Mouse (Mus musculus) heart, postnatal 25 days (tissue): ENCODE measurements at regions not wholly inside any gene's neighbourhood (a gene's known extent, or its start where the extent isn't known, plus 50 kb on each side); places are given as distances from the start of the nearest gene placed in this dataset.

ENCODE experiments used
- DNase-seq: peaks from one replicate; pipeline ENCODE4 v3.0.0; 2022; ENCODE audit warnings: low spot score
- intact Hi-C: fragments of 180-260 bp; cut with DNase I; formaldehyde crosslinking; loops from one replicate; pipeline ENCODE4 v1.15.1; 2025

DNA sequence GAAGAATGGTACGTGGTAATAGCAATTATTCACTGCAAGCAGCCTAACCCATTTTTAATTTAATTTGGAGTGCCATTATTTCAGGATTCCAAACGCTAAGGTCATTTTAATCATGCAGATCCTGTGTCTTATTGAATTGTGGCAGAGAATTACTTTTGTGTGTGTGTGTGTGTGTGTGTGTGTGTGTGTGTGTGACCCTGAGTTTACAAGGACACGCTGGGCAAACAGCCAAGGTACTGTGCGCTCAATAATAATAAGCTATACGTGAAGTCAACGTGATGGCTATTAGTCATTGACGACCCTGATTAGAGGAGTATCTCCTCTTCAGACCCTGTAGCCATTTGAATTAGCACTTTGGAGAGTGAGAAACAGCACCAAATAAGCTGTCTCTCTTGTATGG is 144.1 kb downstream of the Klf7 start:
- no peak for DNase-seq

GRCm38 (mm10) chr1:63977302-63977888 is 144.7 kb downstream of the Klf7 start:
- intact Hi-C loops, result no loop called here
- DNase-seq, result no peak

More for the DNA sequence above, 144.1 kb downstream of the Klf7 start:
- intact Hi-C loops, result no loop called here

DNA sequence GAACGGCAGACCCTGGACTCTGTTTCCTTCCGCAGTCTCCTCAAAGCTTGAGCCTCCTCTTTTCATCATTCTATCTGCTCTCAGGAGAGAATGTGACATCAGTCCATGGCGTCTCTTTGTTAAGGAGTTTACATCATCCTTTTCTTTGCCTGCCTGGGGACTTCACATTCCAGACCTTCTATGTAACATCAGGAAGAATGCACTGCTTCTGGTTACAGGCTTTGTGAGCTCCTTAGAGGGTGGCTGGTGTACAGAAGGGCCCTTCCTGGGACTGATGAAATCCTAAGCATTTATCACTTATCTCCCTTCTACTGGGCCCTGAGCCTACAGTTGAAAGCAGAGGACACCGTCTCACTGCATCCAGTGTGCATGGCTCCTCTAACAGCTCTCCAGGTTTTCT is 145.2 kb downstream of the Klf7 start:
- intact Hi-C loops, result no loop called here
- DNase-seq, result no peak

DNA sequence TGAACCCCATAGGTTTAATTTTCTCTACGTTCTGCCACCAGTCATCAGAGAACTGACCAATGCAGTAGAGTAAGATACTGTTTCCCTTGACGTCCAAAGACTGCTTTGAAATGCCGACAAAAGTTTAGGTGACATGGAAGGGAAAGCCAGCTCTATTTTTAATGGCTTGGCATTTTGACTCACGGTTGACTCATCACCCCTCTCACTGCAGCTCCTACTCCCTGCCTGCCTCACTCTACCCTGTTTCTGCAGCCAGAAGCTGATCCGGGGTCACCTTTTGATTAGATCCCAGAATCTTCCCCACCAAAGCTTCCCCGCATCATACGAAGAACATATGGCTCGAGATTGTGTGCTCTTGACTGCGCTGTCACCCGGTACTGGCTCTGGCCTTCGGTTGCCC is 154.2 kb downstream of the Klf7 start:
- intact Hi-C loops, result no loop called here
- no peak for DNase-seq

- intact Hi-C loops, result no loop called here
- DNase-seq, result no peak
Observed at GRCm38 (mm10) chr1:63965446-63965845, 156.6 kb downstream of the Klf7 start.

- DNase-seq, result no peak
- intact Hi-C loops, result no loop called here
Observed at GRCm38 (mm10) chr1:63964519-63964918, 157.6 kb downstream of the Klf7 start.

- intact Hi-C loops, result loop anchor here (10.0 kb wide), 1 partner anchor 291 kb away; no protein-coding TSS in a partner anchor
- DNase-seq, result no peak
Observed at GRCm38 (mm10) chr1:63955701-63956355, 166.3 kb downstream of the Klf7 start.

GRCm38 (mm10) chr1:63954876-63955513 is 167.1 kb downstream of the Klf7 start:
- DNase-seq, result no peak
- intact Hi-C loops, result loop anchor here (5.0 to 10.0 kb wide), 4 partner anchors 37 to 347 kb away; no protein-coding TSS in a partner anchor

GRCm38 (mm10) chr1:63954172-63954571 is 167.9 kb downstream of the Klf7 start:
- intact Hi-C loops, result loop anchor here (5.0 to 10.0 kb wide), 4 partner anchors 38 to 348 kb away; no protein-coding TSS in a partner anchor
- DNase-seq, result no peak

- peak; percentile 23 for DNase-seq
- intact Hi-C loops, result loop anchor here (1.0 to 10.0 kb wide), 6 partner anchors 39 to 492 kb away; no protein-coding TSS in a partner anchor
Observed at GRCm38 (mm10) chr1:63953229-63953883, 168.7 kb downstream of the Klf7 start.

DNA sequence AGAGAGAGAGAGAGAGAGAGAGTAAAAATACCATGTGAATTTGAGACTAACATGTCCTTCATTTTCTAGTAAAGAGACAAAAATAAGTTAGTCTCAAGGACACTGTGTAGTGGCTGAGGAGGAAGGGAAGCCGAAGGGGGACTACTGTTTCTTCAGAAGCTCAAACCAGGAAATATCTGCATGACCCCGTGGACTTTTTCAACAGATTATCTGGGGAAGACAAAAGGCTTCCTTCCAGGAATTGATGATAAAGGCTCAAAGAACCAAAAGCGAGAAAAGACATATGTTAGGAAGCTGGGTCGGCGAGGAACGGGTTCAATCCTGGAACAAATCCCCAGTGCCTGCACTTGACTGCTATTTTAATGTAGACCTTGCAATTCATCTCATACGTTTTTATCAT is 170.4 kb downstream of the Klf7 start:
- no peak for DNase-seq
- intact Hi-C loops, result loop anchor here (2.0 to 10.0 kb wide), 5 partner anchors 41 to 351 kb away; no protein-coding TSS in a partner anchor

DNA sequence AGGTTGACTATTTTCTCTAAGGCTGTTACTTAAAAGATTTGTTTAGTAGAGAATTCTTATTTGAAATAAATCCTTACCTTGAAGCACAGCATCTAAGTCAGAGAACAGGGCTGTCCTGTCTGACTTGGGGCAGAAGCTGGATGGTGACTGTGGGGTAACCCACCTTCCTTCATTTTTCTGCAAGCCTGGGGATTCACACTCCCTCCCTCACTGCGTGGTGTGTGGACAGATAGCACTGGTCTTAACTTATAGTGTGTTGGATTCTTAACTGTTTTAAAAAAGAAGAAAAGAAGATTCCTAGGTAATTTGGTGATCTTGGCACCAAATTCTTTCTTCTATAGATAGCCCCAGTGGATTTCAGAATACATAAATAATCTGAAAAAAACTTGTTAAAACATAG is 174.8 kb downstream of the Klf7 start:
- intact Hi-C loops, result no loop called here

GRCm38 (mm10) chr1:63946834-63947233 is 175.2 kb downstream of the Klf7 start:
- DNase-seq, result no peak
- intact Hi-C loops, result no loop called here

More for the DNA sequence above, 174.8 kb downstream of the Klf7 start:
- DNase-seq, result no peak

DNA sequence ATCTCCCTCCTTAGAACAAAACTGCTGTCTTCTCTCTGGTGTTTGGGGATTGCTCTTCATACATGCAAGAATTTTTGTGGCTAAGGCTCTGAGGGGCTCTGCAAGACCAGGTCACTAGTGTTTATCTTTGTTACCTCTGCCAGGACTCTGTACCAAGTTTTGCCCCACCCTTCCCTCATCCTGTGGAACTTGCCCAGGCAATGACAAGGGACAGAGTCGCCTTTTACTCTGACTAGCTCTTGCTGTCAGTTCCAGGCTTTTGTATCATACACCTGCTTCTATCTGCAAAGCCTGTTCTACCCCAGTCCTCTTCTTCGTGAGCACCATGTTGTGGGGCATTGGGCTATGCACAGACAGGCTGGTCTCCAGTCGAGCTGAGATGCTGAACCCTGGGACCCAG is 175.7 kb upstream of the 4933402D24Rik start:
- intact Hi-C loops, result no loop called here

GRCm38 (mm10) chr1:63938416-63938815 is 169.3 kb upstream of the 4933402D24Rik start:
- DNase-seq, result no peak
- intact Hi-C loops, result no loop called here

More for the DNA sequence above, 175.7 kb upstream of the 4933402D24Rik start:
- DNase-seq, result no peak

DNA sequence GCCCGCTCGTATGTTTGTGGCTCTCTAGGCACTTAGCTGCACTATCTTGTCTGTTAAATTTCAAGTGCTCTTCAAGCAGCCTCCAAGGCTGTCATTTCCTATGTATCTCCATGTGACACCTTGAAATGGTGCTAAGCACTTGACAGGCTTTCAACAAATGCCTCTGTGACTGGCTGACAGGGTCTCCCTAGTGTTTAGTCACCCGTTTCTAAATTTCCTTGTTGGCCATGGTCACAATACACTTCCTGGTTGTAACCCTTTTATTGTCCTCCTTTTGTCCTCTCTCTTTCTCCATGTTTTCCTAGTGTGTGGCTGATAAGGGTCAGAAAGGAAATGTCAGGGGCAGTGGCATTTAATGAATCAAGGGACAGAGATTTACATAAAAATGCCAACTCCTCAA is 168.4 kb upstream of the 4933402D24Rik start:
- DNase-seq, result no peak
- intact Hi-C loops, result no loop called here

- no peak for DNase-seq
- intact Hi-C loops, result no loop called here
Observed at GRCm38 (mm10) chr1:63934570-63935280, 165.7 kb upstream of the 4933402D24Rik start.

DNA sequence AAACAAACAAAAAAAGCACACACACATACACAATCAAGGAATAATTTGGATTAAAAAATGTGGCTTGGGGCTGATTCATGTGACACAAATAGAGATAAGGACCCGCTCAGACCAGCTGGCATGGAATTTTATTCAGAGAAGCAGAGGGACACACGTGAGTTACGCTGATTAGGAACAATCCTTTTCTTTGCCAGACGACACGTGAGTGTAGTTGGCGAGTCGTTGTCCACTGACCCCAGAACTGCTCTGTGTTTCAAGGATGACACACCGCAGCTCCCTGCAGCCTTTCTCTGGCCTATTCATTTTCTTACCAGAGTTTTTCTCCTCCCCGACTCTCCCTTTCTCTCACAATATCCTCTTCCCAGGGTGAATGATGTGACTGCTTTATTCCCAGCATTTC is 163.4 kb upstream of the 4933402D24Rik start:
- intact Hi-C loops, result no loop called here
- DNase-seq, result no peak

DNA sequence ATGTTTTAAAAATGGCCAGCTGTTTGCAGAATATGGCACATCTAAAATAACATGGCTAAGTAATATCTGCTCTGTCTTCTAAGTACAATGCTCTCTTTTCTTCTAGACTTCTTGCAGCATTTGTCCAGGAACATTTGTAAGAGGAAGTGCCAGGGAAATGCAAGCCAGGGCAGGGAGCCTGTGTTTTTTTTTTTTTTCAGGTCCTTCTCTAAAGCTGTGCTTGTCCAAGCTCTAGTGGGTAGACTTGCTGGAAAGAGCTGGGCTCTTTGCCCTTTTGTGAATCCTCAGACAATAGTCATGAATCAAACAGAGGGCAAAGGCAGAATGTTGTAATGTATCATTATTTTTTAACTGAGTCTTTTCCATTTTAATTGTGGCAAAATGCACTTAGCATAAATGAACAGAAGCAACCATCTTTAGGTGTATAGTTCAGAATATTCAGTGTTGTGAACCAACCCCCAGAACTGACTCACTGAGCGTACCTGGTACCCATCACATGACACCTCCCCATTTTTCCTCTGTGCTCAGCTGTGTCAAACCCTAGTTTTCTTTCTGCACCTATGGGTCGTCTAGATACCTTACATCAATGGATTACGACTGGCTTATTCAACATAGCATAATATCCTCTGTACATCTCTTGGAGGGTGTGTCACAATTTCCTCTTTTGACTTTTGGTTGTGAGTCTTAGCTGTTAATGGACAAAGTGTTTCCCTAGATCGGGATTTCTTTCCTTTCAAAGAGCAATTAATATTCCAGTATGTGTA is 160.5 kb upstream of the 4933402D24Rik start:
- intact Hi-C loops, result no loop called here
- DNase-seq, result no peak
